ENCODE assay signal across 8 mouse cellular contexts in genomic region chr9:96758749-96759597, GRCm38 (mm10). TPM values are rescaled to one million over a fixed set of nuclear protein-coding genes. Genes with fewer than 3 reads are reported as not detected.
DNase-seq lines count a peak whose midpoint lies in the region; ATAC-seq and TF ChIP-seq lines count a peak whose summit lies in the region.

No protein-coding gene starts in this region.

- H3K27me3 ChIP-seq in forebrain, embryonic 16.5 days (replicated peaks; ENCODE audit: control insufficient read depth, insufficient read depth, low read length), result no peaks in the 10 kb centered on the region
- no peaks in the 10 kb centered on the region for H3K27me3 ChIP-seq in neural tube, embryonic 15.5 days (replicated peaks)
- no peaks in the 10 kb centered on the region for H3K27me3 ChIP-seq in thymus, adult 2 months (ENCODE audit: control insufficient read depth, insufficient read depth, low read length)

- peak; percentile 84 for DNase-seq in MEL-GATA-1-ER (ENCODE audit: extremely low read depth, low read depth)
- DNase-seq in cerebellum, adult 18-20 months, result peak; percentile 75 to 79
- peak; percentile 73 for DNase-seq in heart, postnatal 4 days
- DNase-seq in layer of hippocampus, adult 2 months (ENCODE audit: low spot score in 2 of 2), result peak; percentile 80 to 87
- DNase-seq in lung, adult 2 months, result peak; percentile 52
- peak; percentile 67 for DNase-seq in thymus, adult 2 months

- no peaks in the 10 kb centered on the region for H3K36me3 ChIP-seq in forebrain, embryonic 16.5 days (ENCODE audit: control insufficient read depth, insufficient read depth)
- H3K36me3 ChIP-seq in neural tube, embryonic 15.5 days, result no peaks in the 10 kb centered on the region
- H3K36me3 ChIP-seq in thymus, adult 2 months (ENCODE audit: control insufficient read depth, insufficient read depth, low read length), result no peaks in the 10 kb centered on the region

- ATAC-seq in forebrain, embryonic 16.5 days, result peak; percentile 97
- ATAC-seq in neural tube, embryonic 15.5 days (ENCODE audit: low FRiP score), result peak; percentile 94

- TF ChIP-seq CTCF in layer of hippocampus, adult 2 months (conservative IDR thresholded peaks at IDR 0.05), result peak; percentile 98; the same call in 1 of the 2 replicates
- peak; percentile 89 for TF ChIP-seq CTCF in lung, adult 2 months (IDR thresholded peaks at IDR 0.05; ENCODE audit: insufficient read depth, low read length)
- TF ChIP-seq CTCF in thymus, adult 2 months (IDR thresholded peaks at IDR 0.05; ENCODE audit: borderline replicate concordance, control insufficient read depth, extremely low read depth, insufficient read depth, low read length, poor library complexity), result peak; percentile 83; the same call in 1 of the 2 replicates

- H3K4me1 ChIP-seq in forebrain, embryonic 16.5 days (replicated peaks; ENCODE audit: control insufficient read depth, insufficient read depth, low read length), result no peaks in the 10 kb centered on the region; the same call in 1 of the 2 replicates
- no peaks in the 10 kb centered on the region for H3K4me1 ChIP-seq in lung, adult 2 months (ENCODE audit: control insufficient read depth, insufficient read depth, low read length)
- H3K4me1 ChIP-seq in neural tube, embryonic 15.5 days, result peaks cover 7% of the 10 kb centered on the region; the same call in 1 of the 2 replicates
- H3K4me1 ChIP-seq in thymus, adult 2 months (replicated peaks; ENCODE audit: control insufficient read depth, insufficient read depth, low read length), result peaks cover 6% of the 10 kb centered on the region

- H3K9me3 ChIP-seq in forebrain, embryonic 16.5 days (ENCODE audit: control insufficient read depth, low read length), result no peaks in the 10 kb centered on the region
- H3K9me3 ChIP-seq in neural tube, embryonic 15.5 days (replicated peaks), result no peaks in the 10 kb centered on the region

- peak overlapping the region; percentile 63 for H3K9ac ChIP-seq in forebrain, embryonic 16.5 days (replicated peaks; ENCODE audit: low read depth, low read length)
- peak overlapping the region; percentile 26; the same call in 1 of the 2 replicates for H3K9ac ChIP-seq in neural tube, embryonic 15.5 days (replicated peaks)

- H3K4me3 ChIP-seq in forebrain, embryonic 16.5 days (replicated peaks; ENCODE audit: low read length), result peak overlapping the region; percentile 45
- peak overlapping the region; percentile 50 for H3K4me3 ChIP-seq in layer of hippocampus, adult 2 months
- H3K4me3 ChIP-seq in lung, adult 2 months (replicated peaks; ENCODE audit: extremely low read depth, low read depth, low read length), result peak overlapping the region; percentile 38
- H3K4me3 ChIP-seq in neural tube, embryonic 15.5 days (replicated peaks), result peak overlapping the region; percentile 38
- peak overlapping the region; percentile 42 for H3K4me3 ChIP-seq in thymus, adult 2 months (ENCODE audit: control insufficient read depth, insufficient read depth, low read length)

- 11% methylated on average over 22 of the region's 22 CpGs for WGBS in forebrain, embryonic 16.5 days
- WGBS in lung, adult 2 months, result 7% methylated on average over 22 of the region's 22 CpGs
- 13% methylated on average over 22 of the region's 22 CpGs for WGBS in neural tube, embryonic 15.5 days
- 15% methylated on average over 22 of the region's 22 CpGs for WGBS in thymus, adult 2 months

- H3K4me2 ChIP-seq in forebrain, embryonic 16.5 days (ENCODE audit: low read length), result peak overlapping the region; percentile 56
- peak overlapping the region; percentile 54 for H3K4me2 ChIP-seq in neural tube, embryonic 15.5 days

- H3K27ac ChIP-seq in forebrain, embryonic 16.5 days (ENCODE audit: low read length), result peak overlapping the region; percentile 68
- peak overlapping the region; percentile 97 for H3K27ac ChIP-seq in layer of hippocampus, adult 2 months
- peak overlapping the region; percentile 68 for H3K27ac ChIP-seq in neural tube, embryonic 15.5 days (replicated peaks)
- no peak overlapping the region; the same call in 1 of the 2 replicates for H3K27ac ChIP-seq in thymus, adult 2 months (ENCODE audit: control insufficient read depth, insufficient read depth, low read length)

- TF ChIP-seq POLR2A in lung, adult 2 months (IDR thresholded peaks at IDR 0.05; ENCODE audit: borderline replicate concordance, extremely low read depth, low read depth, low read length), result 0 out of 2 replicates have a peak, but pooled peaks have one; percentile 24
- no peak for TF ChIP-seq POLR2A in thymus, adult 2 months (IDR thresholded peaks at IDR 0.05; ENCODE audit: control insufficient read depth, extremely low read depth, insufficient read depth, low read length, poor library complexity)

RNA-seq across cellular contexts. Expression of gene Zbtb38, which starts 6.3 kb away (rescaled TPM):
- polyA plus RNA-seq in forebrain, embryonic 16.5 days (2015; fragmentation: Nextera tagmentation; extraction: Ambion mirVana), result 52.3 and 54.0 TPM in 2 replicates
- total RNA-seq in heart, postnatal 4 days (2021), result 10 to 100 TPM; 34.6 to 35.2 TPM
- total RNA-seq in layer of hippocampus, adult 2 months (2021), result 10 to 100 TPM; 57.9 to 65.3 TPM
- 15.0 and 16.1 TPM in 2 replicates for polyA plus RNA-seq in lung, adult 2 months (2012; rRNA removed)
- polyA plus RNA-seq in neural tube, embryonic 15.5 days (2015; fragmentation: Nextera tagmentation; extraction: Ambion mirVana), result 48.0 and 52.3 TPM in 2 replicates
- polyA plus RNA-seq in thymus, adult 2 months (2012; rRNA removed), result 7.2 and 9.1 TPM in 2 replicates
